ENCODE assay signal across 8 mouse cellular contexts in the genomic region with DNA sequence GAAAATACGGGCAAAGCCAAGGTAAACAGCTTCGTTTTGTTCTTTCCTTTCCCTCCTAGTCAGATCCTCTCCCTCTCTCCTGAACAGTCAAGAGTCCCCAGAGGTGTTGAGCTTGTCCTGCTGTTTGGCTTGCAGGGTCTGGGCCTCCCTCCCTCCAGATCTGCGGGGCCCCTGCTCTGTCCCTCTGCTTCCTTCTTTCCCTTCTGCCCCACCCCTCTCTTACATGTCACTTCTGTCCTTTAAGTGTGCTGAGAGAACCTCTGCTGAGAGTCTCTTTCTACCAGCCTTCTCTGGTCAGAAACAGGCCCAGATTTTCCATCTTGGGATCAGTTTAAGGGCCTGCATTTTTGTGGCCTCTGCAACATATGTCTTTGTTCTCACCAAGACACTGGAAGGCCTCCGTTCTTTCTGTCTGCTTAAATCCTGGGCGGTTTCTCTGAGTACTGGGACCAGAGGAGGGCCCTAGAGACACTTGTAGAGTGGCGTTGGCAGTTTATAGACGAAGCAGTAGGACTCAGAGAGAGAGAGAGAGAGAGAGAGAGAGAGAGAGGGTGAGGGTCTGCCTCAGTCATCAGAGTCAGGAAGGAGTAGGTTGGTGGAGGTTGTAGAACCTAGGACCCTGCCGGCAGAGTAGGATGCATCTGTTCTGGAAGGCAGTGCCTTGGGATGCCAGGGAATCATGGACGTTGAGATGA. TPM values are rescaled to one million over a fixed set of nuclear protein-coding genes. Genes with fewer than 3 reads are reported as not detected.
DNase-seq lines count a peak whose midpoint lies in the region; ATAC-seq lines count a peak whose summit lies in the region.

No protein-coding gene starts in this region.

- peak overlapping the region; percentile 80 for H3K9ac ChIP-seq in lung, embryonic 16.5 days (ENCODE audit: low read length)
- H3K9ac ChIP-seq in stomach, embryonic 14.5 days (replicated peaks; ENCODE audit: low read depth, low read length): peak overlapping the region; percentile 90

- peak overlapping the region; percentile 76 for H3K4me2 ChIP-seq in lung, embryonic 16.5 days (ENCODE audit: low read depth, low read length)
- peak overlapping the region; percentile 58 for H3K4me2 ChIP-seq in stomach, embryonic 14.5 days (replicated peaks; ENCODE audit: low read depth, low read length)

- H3K36me3 ChIP-seq in erythroblast, embryonic 14.5 days (ENCODE audit: control insufficient read depth): no peaks in the 10 kb centered on the region
- H3K36me3 ChIP-seq in lung, embryonic 16.5 days (ENCODE audit: control insufficient read depth, insufficient read depth, low read length): no peaks in the 10 kb centered on the region; the same call in 1 of the 2 replicates
- peaks cover 11% of the 10 kb centered on the region; the same call in 1 of the 2 replicates for H3K36me3 ChIP-seq in stomach, embryonic 14.5 days (ENCODE audit: control insufficient read depth, insufficient read depth, low read length)

- peak; percentile 20 for DNase-seq in brain, adult 2 months (ENCODE audit: low read depth, low spot score)
- peak; percentile 43 to 49 for DNase-seq in heart, postnatal 10 days
- DNase-seq in right cerebral cortex, postnatal 4 days: no peak
- no peak for DNase-seq in thymus, adult 18-20 months

- peaks cover 21% of the 10 kb centered on the region for H3K4me1 ChIP-seq in erythroblast, embryonic 14.5 days (ENCODE audit: control insufficient read depth)
- peaks cover 50% of the 10 kb centered on the region for H3K4me1 ChIP-seq in lung, embryonic 16.5 days (replicated peaks; ENCODE audit: control insufficient read depth, insufficient read depth, low read length)
- peaks cover 39% of the 10 kb centered on the region for H3K4me1 ChIP-seq in stomach, embryonic 14.5 days (ENCODE audit: control insufficient read depth, insufficient read depth, low read length)

- intact Hi-C loops in heart, postnatal 10 days (cut with DNase I): loop anchor here (2.0 kb wide), 1 partner anchor 30 kb away; no protein-coding TSS in a partner anchor

- no peak for ATAC-seq in erythroblast, adult 5-6 weeks (replicated peaks; ENCODE audit: low FRiP score, poor library complexity, severe bottlenecking)
- peak; percentile 29 for ATAC-seq in lung, embryonic 16.5 days (ENCODE audit: low read depth)
- ATAC-seq in stomach, embryonic 14.5 days (ENCODE audit: insufficient number of reproducible peaks, insufficient read depth, low FRiP score, low read depth): peak; percentile 7; the same call in 1 of the 2 replicates

- WGBS in lung, embryonic 16.5 days: 0% methylated on average over 9 of the region's 9 CpGs
- WGBS in stomach, embryonic 14.5 days: 0% methylated on average over 9 of the region's 9 CpGs

- no peaks in the 10 kb centered on the region for H3K9me3 ChIP-seq in erythroblast, embryonic 14.5 days (ENCODE audit: control insufficient read depth, low read length)
- no peaks in the 10 kb centered on the region for H3K9me3 ChIP-seq in lung, embryonic 16.5 days (ENCODE audit: control insufficient read depth, low read length)
- H3K9me3 ChIP-seq in stomach, embryonic 14.5 days (ENCODE audit: control insufficient read depth, low read depth, low read length): no peaks in the 10 kb centered on the region

- peak overlapping the region; percentile 55 for H3K4me3 ChIP-seq in erythroblast, embryonic 14.5 days (replicated peaks)
- peak overlapping the region; percentile 69 for H3K4me3 ChIP-seq in lung, embryonic 16.5 days (ENCODE audit: low read length)
- H3K4me3 ChIP-seq in stomach, embryonic 14.5 days (ENCODE audit: low read depth, low read length): peak overlapping the region; percentile 78

- H3K27ac ChIP-seq in lung, embryonic 16.5 days (ENCODE audit: low read length): peak overlapping the region; percentile 99
- peak overlapping the region; percentile 96 for H3K27ac ChIP-seq in stomach, embryonic 14.5 days (ENCODE audit: low read length)

- H3K27me3 ChIP-seq in erythroblast, embryonic 14.5 days (ENCODE audit: control insufficient read depth): peaks cover 29% of the 10 kb centered on the region
- H3K27me3 ChIP-seq in lung, embryonic 16.5 days (ENCODE audit: control insufficient read depth, insufficient read depth, low read depth, low read length): no peaks in the 10 kb centered on the region
- no peaks in the 10 kb centered on the region for H3K27me3 ChIP-seq in stomach, embryonic 14.5 days (ENCODE audit: control insufficient read depth, insufficient read depth, low read length)

RNA-seq across cellular contexts. Expression of gene Nynrin, which starts 0.7 kb away (rescaled TPM):
- polyA plus RNA-seq in erythroblast, embryonic 14.5 days (2012): 0.01 and 0.02 TPM in 2 replicates
- 0.38 and 0.84 TPM in 2 replicates for total RNA-seq in erythroblast, adult 5-6 weeks (2015; ENCODE audit: low replicate concordance)
- total RNA-seq in erythroblast, adult 5-6 weeks (2017; ENCODE audit: low replicate concordance): 0.42 and 0.77 TPM in 2 replicates
- 10 to 100 TPM; 24.1 to 27.6 TPM for total RNA-seq in heart, postnatal 10 days (2021)
- 16.9 and 18.8 TPM in 2 replicates for polyA plus RNA-seq in lung, embryonic 16.5 days (2015; fragmentation: Nextera tagmentation; extraction: Ambion mirVana)
- 14.2 and 17.2 TPM in 2 replicates for polyA plus RNA-seq in stomach, embryonic 14.5 days (2014; fragmentation: Nextera tagmentation; extraction: Ambion mirVana)

RNA-seq across cellular contexts. Expression of gene Cbln3, which starts 29.6 kb away (rescaled TPM):
- 0.01 TPM in 1 of 2 replicates, not detected in the other for polyA plus RNA-seq in erythroblast, embryonic 14.5 days (2012)
- not detected in 2 replicates for total RNA-seq in erythroblast, adult 5-6 weeks (2015; ENCODE audit: low replicate concordance)
- total RNA-seq in erythroblast, adult 5-6 weeks (2017; ENCODE audit: low replicate concordance): 0.14 TPM in 1 of 2 replicates, not detected in the other
- total RNA-seq in heart, postnatal 10 days (2021): under 1 TPM; 0.22 to 0.38 TPM
- polyA plus RNA-seq in lung, embryonic 16.5 days (2015; fragmentation: Nextera tagmentation; extraction: Ambion mirVana): 1.1 and 1.2 TPM in 2 replicates
- 0.36 and 0.45 TPM in 2 replicates for polyA plus RNA-seq in stomach, embryonic 14.5 days (2014; fragmentation: Nextera tagmentation; extraction: Ambion mirVana)

RNA-seq across cellular contexts. Expression of gene Khnyn, which starts 30.2 kb away (rescaled TPM):
- 1.3 and 1.9 TPM in 2 replicates for polyA plus RNA-seq in erythroblast, embryonic 14.5 days (2012)
- 30.7 and 36.4 TPM in 2 replicates for total RNA-seq in erythroblast, adult 5-6 weeks (2015; ENCODE audit: low replicate concordance)
- total RNA-seq in erythroblast, adult 5-6 weeks (2017; ENCODE audit: low replicate concordance): 122 and 126 TPM in 2 replicates
- total RNA-seq in heart, postnatal 10 days (2021): 10 to 100 TPM; 12.5 to 13.1 TPM
- polyA plus RNA-seq in lung, embryonic 16.5 days (2015; fragmentation: Nextera tagmentation; extraction: Ambion mirVana): 17.8 and 19.5 TPM in 2 replicates
- polyA plus RNA-seq in stomach, embryonic 14.5 days (2014; fragmentation: Nextera tagmentation; extraction: Ambion mirVana): 10.4 TPM in 2 replicates

RNA-seq across cellular contexts. Expression of gene Nfatc4, which starts 31.6 kb away (rescaled TPM):
- polyA plus RNA-seq in erythroblast, embryonic 14.5 days (2012): not detected in 2 replicates
- total RNA-seq in erythroblast, adult 5-6 weeks (2015; ENCODE audit: low replicate concordance): not detected in 2 replicates
- not detected in 2 replicates for total RNA-seq in erythroblast, adult 5-6 weeks (2017; ENCODE audit: low replicate concordance)
- total RNA-seq in heart, postnatal 10 days (2021): 10 to 100 TPM; 11.1 to 12.1 TPM
- polyA plus RNA-seq in lung, embryonic 16.5 days (2015; fragmentation: Nextera tagmentation; extraction: Ambion mirVana): 48.2 and 48.5 TPM in 2 replicates
- 54.9 and 56.6 TPM in 2 replicates for polyA plus RNA-seq in stomach, embryonic 14.5 days (2014; fragmentation: Nextera tagmentation; extraction: Ambion mirVana)

RNA-seq across cellular contexts. Expression of gene Sdr39u1, which starts 45.5 kb away (rescaled TPM):
- 0.18 and 0.20 TPM in 2 replicates for polyA plus RNA-seq in erythroblast, embryonic 14.5 days (2012)
- 1.3 TPM in 2 replicates for total RNA-seq in erythroblast, adult 5-6 weeks (2015; ENCODE audit: low replicate concordance)
- total RNA-seq in erythroblast, adult 5-6 weeks (2017; ENCODE audit: low replicate concordance): 3.5 and 10.6 TPM in 2 replicates
- 10 to 100 TPM; 73.2 to 79.9 TPM for total RNA-seq in heart, postnatal 10 days (2021)
- 55.0 and 55.9 TPM in 2 replicates for polyA plus RNA-seq in lung, embryonic 16.5 days (2015; fragmentation: Nextera tagmentation; extraction: Ambion mirVana)
- 64.4 and 71.5 TPM in 2 replicates for polyA plus RNA-seq in stomach, embryonic 14.5 days (2014; fragmentation: Nextera tagmentation; extraction: Ambion mirVana)

Comparison
In these comparisons a context has a peak if more than half of its experiments do, and no peak if none do; other contexts are left out.
1. DNase-seq: peak in brain, adult 2 months (single experiment) and heart, postnatal 10 days (2 of 2); none in right cerebral cortex, postnatal 4 days (single experiment) and thymus, adult 18-20 months (0 of 2).
2. RNA of gene Nynrin, which starts 0.7 kb away (polyA plus RNA-seq): 16.9 to 18.8 TPM in lung, embryonic 16.5 days and 14.2 to 17.2 TPM in stomach, embryonic 14.5 days; 0.01 to 0.02 TPM in erythroblast, embryonic 14.5 days; every median in the first group is over 10 times any median in the second.
3. Peak in every context shown above with its lines, with median percentiles within 50 percentile points of each other: H3K4me3 ChIP-seq.